Mouse (Mus musculus) megakaryocyte-erythroid progenitor cell, adult 5-6 weeks (primary cell): Measurements from ENCODE around the gene Slc25a51. TPM values are rescaled to one million over a fixed set of nuclear protein-coding genes. Genes with fewer than 3 reads are reported as not detected.

ENCODE experiments used
- ATAC-seq: replicated peaks from 2 replicates; pipeline ENCODE4 v1.8.0; 2016; ENCODE audit warnings: mild to moderate bottlenecking, inconsistent platforms; ENCODE audit not compliant: severe bottlenecking, poor library complexity, low FRiP score, low TSS enrichment
- total RNA-seq, 2 experiments: library from RNA; stranded (forward) in 1 of 2; stranded (reverse) in 1 of 2; fragments of 200-1000, 215-1000 nt in 1 of 2; fragments of >200 nt in 1 of 2; fragmentation: Nextera tagmentation in 1 of 2; gene quantifications; 2 replicates each; pipeline ENCODE4 v1.2.3; 2014 to 2017

The Slc25a51 gene
- 75.9 and 89.4 TPM in 2 replicates for total RNA-seq (2014; fragmentation: Nextera tagmentation)
- total RNA-seq (2017) = 54.7 and 65.2 TPM in 2 replicates

GRCm38 (mm10) chr4:45408427-45409132 is at the start of gene Slc25a51:
Slc25a51 (minus strand) TSS chr4:45408766.
- peak; percentile 72 for ATAC-seq

- no peak for ATAC-seq
These were observed 49.0 kb upstream of the Slc25a51 start for GRCm38 (mm10) chr4:45457543-45457942.

GRCm38 (mm10) chr4:45455001-45455400 is 46.4 kb upstream of the Slc25a51 start:
- ATAC-seq = no peak

DNA sequence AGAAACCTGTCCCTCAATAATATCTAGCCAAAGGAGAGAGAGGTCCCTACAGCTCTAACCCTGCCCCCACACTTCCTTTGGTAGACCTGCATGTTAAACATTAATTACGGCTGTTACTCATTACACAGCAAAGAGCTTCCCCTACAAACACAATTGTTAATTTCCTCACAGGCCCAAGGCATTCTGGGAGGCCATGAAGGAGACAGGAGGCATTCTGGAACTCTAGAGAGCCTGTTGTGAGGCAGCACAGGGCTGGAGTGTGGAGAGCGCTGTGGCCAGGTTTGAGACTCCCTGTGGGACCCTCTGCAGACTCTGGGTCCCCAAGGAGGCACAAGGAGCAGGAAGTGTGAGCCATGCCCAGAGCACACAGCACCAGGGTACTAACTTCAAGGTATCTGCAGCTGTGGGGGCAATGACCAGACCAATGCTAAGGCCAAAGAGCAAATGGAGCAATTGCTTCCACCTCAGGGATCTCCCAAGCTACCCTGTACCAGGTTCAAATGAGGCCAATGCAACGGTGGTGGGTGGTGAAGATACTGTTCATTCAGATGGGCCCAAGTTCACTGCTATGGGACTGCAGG is 44.8 kb upstream of the Slc25a51 start:
- no peak for ATAC-seq

DNA sequence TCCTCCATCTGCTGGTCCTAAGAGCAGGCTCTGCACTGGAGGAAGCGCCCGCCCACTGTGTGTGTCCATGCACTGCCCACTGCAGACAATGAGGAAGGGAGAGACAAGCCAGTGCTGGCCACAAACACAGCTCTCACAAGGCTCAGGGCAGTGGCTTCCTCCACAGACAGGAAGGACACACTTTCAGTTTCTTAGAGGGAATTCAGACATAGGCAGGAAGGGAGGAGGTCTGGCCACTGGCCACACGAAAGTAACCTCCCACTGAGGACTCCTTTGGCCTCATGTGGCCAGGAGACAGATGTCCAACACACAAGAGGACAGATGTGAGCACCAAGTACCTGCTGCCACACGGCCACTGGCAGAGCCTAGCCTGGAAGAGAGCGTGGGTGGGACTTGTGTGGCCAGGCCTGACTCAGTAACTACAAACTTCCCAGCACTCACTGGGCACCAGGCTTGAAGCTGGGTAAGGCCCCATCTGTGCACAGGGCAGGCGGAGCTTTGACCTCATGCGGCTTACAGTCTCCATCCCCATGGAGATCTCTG is 44.1 kb upstream of the Slc25a51 start:
- ATAC-seq = no peak

DNA sequence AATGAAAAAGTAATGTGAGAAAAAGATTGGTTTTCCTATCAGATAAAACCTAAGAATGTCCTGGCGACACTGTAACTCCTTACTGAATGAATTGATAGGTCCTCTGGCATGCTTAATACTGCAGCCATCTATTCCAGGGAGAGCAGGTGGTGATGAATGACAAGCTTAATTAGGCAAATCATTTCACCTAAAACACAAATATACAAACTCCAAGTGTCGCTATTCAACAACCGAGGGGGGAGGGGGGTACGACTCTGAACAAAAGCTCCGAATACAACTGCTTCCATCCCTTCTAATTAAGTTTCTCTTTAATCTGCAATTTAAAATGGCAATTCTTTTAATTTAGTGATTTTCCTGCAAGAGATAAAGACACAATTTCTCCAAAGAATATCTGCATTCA is 40.4 kb upstream of the Slc25a51 start:
- ATAC-seq = no peak

GRCm38 (mm10) chr4:45448481-45448880 is 39.9 kb upstream of the Slc25a51 start:
- ATAC-seq = no peak

DNA sequence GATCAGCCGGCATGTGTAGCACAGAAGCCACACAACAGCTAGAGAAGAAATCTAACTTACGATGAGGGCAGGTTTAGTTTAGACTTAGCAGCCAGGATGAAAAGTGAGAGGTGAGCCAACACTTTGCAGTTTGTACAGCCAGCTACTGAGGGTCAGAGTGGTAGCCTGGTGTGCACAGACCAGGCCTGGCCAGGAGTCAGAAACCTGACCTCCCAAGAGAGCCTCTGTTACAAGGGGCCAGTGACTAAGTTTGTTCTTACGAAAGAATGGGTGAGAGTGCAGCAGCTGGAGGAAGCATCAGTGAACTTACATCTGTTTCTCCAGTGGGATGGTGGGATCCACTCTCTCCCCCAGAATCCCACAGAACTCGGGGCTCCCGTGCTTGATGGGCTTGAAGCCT is 38.6 kb upstream of the Slc25a51 start:
- ATAC-seq = no peak

DNA sequence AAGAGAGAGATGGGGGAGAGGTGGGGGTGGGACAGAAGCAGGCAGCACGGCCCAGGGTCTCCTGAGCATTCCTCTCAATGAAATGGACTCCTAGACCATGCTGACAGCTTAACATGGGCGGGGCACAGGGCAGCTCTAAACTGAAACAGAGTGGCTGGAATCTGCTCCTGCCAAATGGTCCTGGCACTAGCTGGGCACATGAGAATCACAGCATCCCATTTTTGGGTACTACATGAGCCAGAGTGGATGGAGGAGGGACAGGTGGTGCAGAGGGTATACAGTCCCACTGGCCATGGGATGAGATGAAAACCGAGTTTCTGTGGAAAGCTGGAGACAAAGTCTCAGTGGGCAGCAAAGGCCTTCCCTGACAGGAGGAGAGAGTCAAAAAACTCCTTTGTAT is 36.7 kb upstream of the Slc25a51 start:
- ATAC-seq = no peak

- ATAC-seq = no peak
These were observed 36.2 kb upstream of the Slc25a51 start for GRCm38 (mm10) chr4:45444813-45445212.

DNA sequence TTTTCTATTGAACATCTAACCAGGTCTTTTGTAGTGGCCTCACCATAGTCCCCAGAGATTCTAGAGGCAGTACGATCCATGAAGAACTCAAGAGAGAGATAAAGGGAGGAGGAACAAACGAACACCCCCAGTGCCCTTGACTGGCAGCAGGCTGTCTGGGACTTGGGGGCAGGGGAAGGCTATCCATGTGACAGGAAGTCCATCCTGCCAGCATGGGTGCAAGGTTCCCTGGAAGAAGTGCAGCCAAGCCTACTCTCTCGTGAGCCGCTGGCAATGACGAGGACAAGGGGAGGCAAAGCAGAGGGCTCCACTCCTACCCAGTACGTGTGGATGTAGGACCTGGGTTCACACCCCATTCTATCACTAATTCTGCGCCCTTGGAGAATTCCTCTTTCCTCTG is 35.1 kb upstream of the Slc25a51 start:
- no peak for ATAC-seq

- ATAC-seq = no peak
These were observed 33.7 kb upstream of the Slc25a51 start for GRCm38 (mm10) chr4:45442237-45442636.

DNA sequence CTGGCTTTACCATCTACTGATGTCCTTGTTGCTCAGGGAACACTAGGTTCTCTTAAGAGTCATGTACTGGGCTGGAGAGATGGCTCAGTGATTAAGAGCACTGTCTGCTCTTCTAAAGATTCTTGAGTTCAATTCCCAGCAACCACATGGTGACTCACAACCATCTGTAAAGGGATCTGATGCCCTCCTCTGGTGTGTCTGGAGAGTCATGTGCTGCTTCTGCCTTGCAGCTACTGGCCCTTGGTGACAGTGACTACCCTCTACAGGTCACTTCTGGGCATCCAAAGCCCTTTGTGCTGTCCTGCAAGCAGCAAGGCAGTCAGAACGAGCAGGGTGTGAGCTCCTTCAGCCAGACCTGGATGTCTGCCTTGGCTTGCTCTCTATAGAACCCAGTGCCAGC is 33.2 kb upstream of the Slc25a51 start:
- ATAC-seq = no peak

- no peak for ATAC-seq
These were observed 30.7 kb upstream of the Slc25a51 start for GRCm38 (mm10) chr4:45439281-45439680.

DNA sequence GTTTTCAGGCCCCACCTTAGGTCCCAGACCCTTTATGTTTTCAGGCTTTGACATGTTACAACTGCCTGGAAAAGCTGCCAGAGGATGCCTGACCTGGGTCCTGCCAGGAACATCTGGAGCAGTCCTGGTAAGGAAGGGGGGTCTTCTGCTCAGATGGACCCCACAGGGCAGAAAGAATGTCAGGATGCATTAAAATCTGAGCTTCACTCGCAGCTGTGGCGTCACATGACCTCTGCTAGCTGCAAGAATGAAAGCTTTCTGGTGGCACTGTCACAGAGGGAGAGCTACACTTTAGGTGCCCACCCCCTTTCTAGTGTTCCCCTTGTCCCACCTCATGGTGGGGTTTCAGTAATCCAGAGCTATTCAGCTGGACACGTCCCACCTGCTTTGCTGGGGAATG is 28.4 kb upstream of the Slc25a51 start:
- ATAC-seq = no peak

DNA sequence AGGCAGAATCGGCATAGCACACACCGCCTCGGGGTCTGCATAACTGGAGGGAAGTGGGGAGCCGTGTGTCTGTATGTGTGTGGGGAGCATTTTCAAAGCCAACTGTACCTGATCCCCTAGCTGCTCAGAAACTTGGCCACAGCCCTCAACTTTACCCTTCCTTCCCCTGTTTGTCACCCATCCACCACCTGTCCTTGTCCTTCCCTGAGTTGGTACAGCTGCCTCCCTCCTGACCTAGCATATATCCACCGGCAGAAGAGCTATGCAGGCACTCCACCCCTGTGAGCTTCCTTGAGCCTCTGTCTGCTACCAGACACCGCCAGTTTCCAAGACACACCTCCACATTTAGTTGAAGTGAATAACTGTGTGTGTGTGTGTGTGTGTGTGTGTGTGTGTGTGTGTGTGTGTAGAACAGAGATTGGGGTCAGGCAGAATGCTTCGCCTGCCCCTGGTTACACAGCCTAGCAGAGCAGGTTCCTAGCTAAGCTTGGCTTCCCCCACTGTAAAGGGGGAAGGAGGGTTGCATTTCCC is 27.9 kb upstream of the Slc25a51 start:
- no peak for ATAC-seq

- no peak for ATAC-seq
These were observed 27.3 kb upstream of the Slc25a51 start for GRCm38 (mm10) chr4:45435899-45436298.

- ATAC-seq = no peak
These were observed 26.1 kb upstream of the Slc25a51 start for GRCm38 (mm10) chr4:45434681-45435080.

DNA sequence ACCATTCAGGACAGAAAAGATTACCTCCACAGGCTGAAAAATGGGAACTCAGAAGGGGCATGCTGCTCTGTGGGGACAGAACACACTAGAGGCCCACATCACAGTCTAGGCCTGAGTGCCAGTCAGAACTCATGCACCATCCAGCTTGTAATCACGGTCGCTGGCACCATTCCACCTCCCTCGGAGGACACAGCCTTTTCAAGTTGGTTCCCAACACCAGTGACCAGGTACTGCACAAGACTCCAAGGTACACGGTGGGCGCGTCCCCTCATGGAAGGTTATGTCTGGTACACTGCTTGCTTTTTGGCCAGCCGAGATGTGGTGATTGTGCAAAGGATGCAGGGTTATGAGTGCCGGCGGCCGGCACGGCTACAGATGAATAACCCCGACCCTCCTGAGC is 25.5 kb upstream of the Slc25a51 start:
- no peak for ATAC-seq

DNA sequence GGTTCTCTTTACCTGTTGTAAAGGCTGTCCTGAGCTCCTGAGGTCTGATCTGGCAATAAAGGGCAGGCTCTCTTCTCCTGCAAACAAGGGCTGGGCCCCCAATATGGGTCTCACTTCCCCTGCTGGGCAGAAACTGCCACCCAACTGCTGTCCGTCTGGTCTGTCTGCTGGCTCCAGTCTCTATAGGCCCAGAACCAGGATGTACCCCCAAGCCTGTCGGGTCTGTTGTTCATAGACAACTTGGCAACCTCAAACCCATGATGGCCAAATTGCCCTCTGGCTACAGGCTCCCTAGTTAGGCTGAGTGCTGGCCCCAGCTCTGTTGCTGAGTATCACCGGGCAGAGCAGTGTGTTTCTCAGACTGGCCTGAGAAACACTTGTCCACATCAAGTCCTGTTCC is 23.2 kb upstream of the Slc25a51 start:
- no peak for ATAC-seq

DNA sequence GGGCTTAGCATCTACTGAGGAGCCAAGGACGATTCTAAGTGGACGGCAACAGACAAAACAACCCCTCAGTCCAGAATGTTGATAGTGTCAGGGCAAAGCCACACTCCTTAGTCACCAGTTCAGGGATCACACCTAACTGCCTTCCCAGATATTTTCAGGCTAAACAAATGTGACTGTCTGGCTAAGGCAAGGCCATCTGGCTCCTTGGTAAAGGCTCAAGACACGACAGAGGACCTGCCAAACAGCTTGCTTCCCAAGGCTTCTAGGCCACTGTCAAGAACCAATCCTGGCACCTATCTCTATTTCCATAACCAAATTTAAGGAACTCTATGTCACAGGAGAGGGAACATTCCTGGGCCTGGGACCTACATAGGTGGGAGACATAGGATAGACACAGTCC is 22.8 kb upstream of the Slc25a51 start:
- no peak for ATAC-seq
